Mouse (Mus musculus) lung, adult 18-20 months (tissue): ENCODE measurements at regions not wholly inside any gene's neighbourhood (a gene's known extent, or its start where the extent isn't known, plus 50 kb on each side); places are given as distances from the start of the nearest gene placed in this dataset.

ENCODE experiments used
- DNase-seq, 2 experiments: peaks; one replicate each; pipeline ENCODE4 v3.0.0; 2022; ENCODE audit warnings: mixed read lengths in 2 of 2

DNA sequence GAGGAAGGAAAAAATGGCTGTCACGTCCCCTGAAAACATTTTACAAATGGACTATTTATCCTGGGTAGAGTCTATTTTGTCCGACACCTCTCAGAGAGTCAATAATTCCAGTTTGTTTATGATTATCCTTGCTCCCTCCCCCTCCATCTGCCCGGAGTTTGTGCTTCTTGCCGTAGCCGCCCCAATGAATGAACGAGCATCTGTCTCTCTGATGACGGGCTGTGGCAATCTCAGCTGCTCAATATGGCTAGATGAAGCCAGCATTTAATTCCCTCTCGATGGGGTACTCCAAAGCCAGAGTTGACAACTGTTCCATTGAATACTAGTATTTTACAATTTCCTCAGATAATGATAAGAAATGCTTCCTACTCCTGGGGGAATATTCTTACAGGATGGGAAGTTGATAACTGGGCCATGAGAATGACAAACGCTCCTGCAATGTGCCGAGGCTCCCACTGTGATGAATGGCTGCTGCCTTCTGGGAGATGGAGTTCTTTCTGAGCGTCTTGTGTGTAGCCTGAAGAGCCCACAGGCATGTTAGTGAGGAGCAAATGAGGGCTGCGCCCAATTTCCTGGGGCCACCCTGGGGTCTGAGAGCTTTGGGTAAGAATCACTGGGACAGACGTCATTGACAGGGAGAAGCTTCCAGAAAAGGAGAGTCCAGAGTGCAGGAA lies 128.6 kb upstream of the Fstl4 start:
- DNase-seq: no peak

GRCm38 (mm10) chr11:52638939-52639338 lies 125.5 kb upstream of the Fstl4 start:
- DNase-seq: no peak

DNA sequence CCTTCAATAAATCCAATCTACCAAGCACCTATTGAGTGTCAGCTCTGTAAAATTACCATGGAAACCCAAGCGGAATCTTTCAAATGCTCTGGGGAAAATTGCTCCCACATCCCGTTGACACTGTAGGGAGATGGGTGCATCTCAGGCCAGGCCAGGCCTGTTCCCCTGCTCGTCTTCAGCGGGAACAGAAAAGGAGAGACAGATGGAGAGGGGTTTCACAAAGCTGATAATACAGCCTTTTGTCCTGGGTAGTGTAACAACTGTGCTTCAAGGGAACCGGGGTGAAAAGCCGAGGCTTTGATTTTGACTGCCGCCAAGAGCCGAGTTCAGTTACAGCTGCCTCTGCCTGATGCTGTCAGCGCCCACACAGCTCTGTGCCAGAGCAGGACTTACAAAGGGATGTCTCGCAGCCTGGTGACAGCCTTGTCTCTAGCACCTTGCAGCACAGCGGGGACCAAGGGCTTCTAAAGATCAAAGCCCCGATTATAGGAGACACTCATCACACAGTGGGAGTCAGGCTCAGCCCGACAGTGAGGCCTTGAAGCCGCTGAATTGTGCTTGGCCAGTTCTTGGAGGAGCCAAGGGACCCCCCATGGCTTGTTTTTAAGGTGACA lies 122.6 kb upstream of the Fstl4 start:
- DNase-seq: no peak

- no peak for DNase-seq
These were observed 120.2 kb upstream of the Fstl4 start for GRCm38 (mm10) chr11:52644081-52644768.

DNA sequence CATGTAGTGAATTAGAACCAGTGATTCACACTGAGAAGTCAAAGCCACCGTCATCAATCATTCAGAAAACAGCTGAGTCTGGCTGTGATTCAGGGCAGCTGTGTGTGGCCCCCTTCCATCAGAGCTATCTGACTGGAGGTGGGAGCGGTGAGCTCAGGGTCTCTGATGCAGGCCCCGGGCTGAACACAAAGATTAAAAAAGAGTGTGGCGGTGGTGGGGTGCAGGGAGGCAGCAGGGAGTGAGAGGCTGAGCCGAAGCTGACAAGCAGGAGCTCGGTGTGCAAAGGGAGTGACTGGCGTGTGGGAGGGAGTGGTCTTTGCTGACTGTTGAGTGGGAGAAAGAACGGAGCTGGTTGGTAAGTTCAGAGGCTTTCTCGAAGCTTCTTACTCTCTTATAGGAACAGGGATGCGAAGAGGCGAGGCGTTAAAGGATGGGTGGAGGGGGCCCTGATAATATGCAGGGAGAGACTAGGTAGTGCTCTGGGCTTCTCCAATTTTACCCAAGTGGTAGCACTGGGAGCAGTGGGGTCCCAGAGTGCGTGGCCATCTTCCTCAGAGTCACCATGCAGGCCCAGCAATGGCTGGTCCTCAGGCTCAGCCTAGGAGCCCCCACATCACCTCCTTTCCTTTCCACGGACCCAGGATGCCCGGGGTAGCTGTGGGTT lies 116.1 kb upstream of the Fstl4 start:
- no peak for DNase-seq

DNA sequence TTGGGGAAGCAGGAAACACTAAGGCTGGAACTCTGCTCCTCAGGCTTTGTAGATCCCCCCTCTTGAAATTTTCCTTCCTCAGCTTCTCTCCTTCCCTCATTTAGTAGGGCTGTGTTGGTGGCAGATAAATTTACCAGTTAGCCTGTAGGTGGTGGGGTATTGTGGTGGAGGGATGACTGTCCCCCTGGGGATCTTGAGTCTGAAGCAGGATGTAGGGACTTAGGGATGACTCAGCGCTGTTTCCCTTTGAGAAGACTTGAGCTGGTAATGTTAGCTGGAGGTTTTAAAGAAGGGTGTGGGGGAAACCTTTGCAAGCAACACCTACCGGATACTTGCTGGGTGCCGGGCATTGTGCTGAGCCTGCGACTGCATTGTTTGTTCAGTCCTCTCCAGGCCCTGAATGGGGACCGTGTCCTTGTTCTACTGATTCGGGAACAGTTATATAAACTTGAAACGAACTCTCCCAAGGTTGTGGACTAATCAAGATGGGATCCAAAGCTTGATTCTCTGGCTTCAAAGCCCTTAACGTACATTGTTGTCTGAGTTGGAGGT lies 115.5 kb upstream of the Fstl4 start:
- DNase-seq: no peak

DNA sequence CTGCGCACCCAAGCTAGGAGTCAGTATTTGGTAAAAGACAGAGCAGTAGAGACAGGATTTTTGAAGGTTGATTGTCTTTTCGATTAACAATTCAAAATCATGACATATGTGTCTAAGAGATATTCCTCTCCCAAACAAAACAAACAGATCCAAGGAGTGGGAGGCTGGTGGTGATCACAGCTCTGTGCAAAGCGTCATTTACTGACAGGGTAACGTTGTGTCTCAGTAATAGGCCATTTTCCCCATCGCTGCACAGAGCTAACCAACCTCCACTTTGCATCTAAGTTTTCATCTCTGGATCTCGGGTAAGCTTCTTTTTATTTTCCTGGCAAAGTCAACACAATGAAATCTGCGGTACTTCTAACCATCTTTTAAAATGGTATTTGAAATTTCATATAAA lies 109.8 kb upstream of the Fstl4 start:
- no peak for DNase-seq

DNA sequence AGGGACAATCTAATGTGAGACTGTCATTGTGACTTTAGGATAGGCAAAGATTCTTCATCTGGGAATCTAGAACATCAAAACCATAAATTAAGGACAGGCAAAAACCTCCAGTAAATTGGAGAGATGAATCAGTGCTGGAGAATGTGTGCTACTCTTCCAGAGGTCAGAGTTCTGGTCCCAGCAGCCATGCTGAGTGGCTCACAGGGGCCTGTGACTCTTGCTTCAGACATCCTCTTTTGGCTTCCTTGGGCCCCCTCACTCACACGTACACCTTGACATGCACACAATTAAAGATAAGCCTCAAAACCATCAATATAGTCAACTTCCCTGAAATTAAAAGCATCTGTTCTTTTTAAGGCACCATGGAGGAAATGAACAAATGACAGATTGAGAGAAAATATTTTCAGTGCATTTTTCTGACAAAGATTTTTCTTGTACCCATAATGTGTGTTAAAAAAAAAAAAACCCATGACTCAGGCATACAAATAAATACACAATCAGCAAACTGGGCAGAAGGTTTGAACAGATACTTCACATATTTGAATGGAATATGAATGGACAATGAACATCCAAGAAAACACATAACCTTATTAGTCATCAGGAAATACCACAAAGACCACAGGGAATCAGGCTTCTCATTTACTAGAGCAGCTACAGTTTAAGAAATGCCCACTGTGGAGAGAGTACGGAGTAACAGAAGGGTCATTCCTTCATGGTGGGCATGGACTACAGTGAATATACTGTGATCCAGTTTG lies 108.5 kb upstream of the Fstl4 start:
- peak in 1 of 2 experiments; percentile 3 for DNase-seq

- no peak for DNase-seq
These were observed 103.2 kb upstream of the Fstl4 start for GRCm38 (mm10) chr11:52661234-52661633.

GRCm38 (mm10) chr11:52661894-52662593 lies 102.4 kb upstream of the Fstl4 start:
- no peak for DNase-seq

DNA sequence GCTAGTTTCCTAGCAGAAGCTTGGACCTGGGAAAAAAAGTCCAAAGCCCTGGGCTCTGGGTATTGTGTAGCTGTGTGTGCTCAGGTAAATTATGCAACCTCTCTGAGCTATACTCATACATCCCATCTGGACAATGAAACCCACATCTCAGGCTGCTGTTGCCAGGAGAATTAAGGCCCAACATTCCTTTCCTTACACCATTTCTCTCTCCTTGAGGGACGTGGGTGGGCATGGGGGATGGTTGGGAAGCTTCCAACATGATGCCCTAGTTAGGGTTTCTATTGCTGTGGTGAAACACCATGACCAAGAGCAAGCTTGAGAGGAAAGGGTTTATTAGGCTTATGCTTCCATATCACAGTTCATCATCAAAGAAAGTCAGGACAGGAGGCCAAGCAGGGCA lies 99.1 kb upstream of the Fstl4 start:
- DNase-seq: no peak

GRCm38 (mm10) chr11:52675022-52675421 lies 89.4 kb upstream of the Fstl4 start:
- no peak for DNase-seq

DNA sequence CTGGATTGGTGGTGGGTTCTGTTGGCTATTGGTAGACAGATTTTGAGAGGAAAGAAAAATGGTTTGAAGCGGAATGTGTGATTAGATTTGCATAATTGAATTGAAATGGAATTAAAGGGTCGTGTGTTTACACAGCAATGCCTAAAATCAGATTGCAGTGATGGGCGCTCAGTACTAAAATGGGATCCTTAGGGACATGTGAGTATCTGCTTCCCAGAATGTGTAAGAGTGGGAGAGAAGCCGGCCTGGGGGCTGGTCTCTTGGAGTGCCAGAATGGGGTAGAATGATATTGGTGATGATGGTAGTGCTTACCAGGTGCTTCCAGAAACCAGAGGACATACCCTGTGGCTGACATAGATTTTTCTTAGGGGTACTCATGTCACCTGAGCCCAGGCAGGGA lies 86.2 kb upstream of the Fstl4 start:
- no peak for DNase-seq

DNA sequence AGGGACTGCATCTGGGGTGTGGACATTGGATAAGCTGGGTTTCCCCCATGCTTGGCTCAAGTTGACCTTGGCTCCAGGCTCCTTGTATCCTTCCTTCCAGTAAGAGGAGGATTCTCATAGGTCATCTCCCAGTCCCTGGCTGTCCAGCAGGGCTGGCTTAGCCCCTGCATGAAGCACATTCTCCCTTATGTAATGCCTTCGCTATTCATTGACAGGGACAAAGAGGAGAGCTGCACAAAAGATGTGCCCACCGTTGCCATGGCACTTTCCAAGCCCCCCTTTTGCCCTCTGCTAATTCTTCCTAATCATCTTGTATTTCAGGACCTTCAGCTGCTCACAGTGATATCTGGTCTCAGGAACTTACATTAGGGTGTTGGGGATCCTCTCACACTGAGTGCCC lies 79.0 kb upstream of the Fstl4 start:
- no peak for DNase-seq

DNA sequence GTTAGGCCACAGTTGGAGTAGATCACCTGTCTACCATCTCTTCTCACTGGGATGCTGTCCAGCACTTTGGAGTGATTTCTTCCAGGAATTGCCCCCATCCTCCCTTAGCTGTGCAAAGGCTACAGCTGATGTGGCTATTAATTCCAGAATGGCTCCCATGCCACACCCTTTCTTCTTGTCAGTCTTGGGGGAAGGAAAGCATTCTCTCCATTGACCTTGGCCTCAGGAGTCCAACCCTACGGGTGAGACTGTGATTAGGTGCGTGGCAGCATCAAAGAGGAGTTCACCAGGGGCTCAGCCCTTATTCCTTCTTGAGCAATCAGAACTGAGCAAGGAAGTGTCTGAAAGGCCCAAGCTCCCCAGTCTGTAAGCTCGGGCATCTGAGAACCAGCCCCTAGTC lies 71.7 kb upstream of the Fstl4 start:
- no peak for DNase-seq

DNA sequence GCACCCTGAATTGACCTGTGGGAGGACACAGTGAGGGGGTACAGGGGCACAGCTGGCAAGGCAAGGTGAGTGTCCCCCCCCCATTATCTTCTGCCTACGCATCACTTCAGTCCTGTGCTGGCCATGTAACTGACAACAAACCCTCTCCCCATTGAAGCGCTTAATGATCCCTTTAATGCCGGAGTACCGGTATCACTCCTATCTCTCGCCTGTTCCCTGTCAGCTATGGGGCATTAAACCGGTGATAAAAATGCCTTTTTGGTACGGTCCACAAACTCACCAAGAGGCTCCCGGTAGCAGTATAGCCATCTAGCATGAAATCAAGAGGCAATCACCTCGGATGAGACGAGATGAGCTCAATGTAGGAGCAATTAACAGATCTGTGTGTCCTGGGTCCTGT lies 62.8 kb upstream of the Fstl4 start:
- DNase-seq: no peak

DNA sequence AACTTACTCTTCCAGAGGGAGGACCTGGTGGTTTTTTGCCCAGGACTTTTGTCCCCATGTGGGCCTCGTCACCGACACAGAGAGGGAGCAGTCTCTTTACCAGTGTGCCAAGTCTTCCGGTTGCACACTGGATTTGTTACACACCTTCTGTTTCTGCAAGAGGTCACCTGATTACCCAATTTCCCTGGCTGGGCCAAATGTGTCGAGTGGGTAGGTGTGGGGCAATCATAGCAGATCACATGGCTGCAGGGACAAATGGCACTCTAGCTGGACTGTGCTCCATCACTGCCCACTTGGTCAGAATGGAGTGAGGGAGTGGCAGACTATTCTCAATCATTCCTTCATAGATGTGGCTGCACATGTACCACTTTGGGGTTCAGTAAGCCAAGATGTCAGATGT lies 61.0 kb upstream of the Fstl4 start:
- DNase-seq: peak; percentile 3 to 36
